Mouse (Mus musculus) ES-E14 (cell line): Measurements from ENCODE around the gene Phyhd1. TPM values are rescaled to one million over a fixed set of nuclear protein-coding genes. Genes with fewer than 3 reads are reported as not detected.
A peak's percentile ranks its signal among the peaks of the same experiment; 100 is the strongest.

Source experiments
- DNase-seq: peaks from one replicate; pipeline ENCODE4 v3.0.0-alpha.2; 2013; ENCODE audit warnings: low read depth, low spot score
- H3K27ac ChIP-seq: 2 replicates; pipeline ENCODE4 v1.5.1; 2012; ENCODE audit warnings: low read depth, mild to moderate bottlenecking, low read length, moderate library complexity, mixed read lengths; ENCODE audit not compliant: poor library complexity, insufficient read depth, severe bottlenecking
- H3K36me3 ChIP-seq: 2 replicates; pipeline ENCODE4 v1.6.1; 2012; ENCODE audit warnings: mild to moderate bottlenecking, low read length, moderate library complexity, mixed read lengths; ENCODE audit not compliant: control insufficient read depth, poor library complexity, insufficient read depth, severe bottlenecking
- H3K4me1 ChIP-seq, 2 experiments: fragments of 150-350 bp in 1 of 2; sonication (generic) in 1 of 2; 2 replicates each; pipeline ENCODE4 v1.6.1; 2012; ENCODE audit warnings: low read length in 2 of 2, mild to moderate bottlenecking in 1 of 2, mixed read lengths in 1 of 2; ENCODE audit not compliant: control insufficient read depth in 2 of 2, insufficient read depth in 2 of 2, poor library complexity in 1 of 2
- H3K4me3 ChIP-seq, 2 experiments: fragments of 150-350 bp in 1 of 2; sonication (generic) in 1 of 2; 2 replicates each; pipeline ENCODE4 v1.5.1; 2012; ENCODE audit warnings: low read length in 2 of 2, low read depth in 1 of 2, mild to moderate bottlenecking in 1 of 2, mixed read lengths in 1 of 2; ENCODE audit not compliant: insufficient read depth in 1 of 2, poor library complexity in 1 of 2, severe bottlenecking in 1 of 2
- H3K9ac ChIP-seq: 2 replicates; pipeline ENCODE4 v1.6.1; 2012; ENCODE audit warnings: low read depth, mild to moderate bottlenecking, low read length, mixed read lengths; ENCODE audit not compliant: poor library complexity, insufficient read depth, severe bottlenecking
- H3K9me3 ChIP-seq: fragments of 150-350 bp; sonication (generic); 2 replicates; pipeline ENCODE4 v1.6.1; 2012; ENCODE audit warnings: low read depth, mild to moderate bottlenecking, low read length; ENCODE audit not compliant: control insufficient read depth, insufficient read depth
- CHD2 ChIP-seq: IDR thresholded peaks from 2 replicates; pipeline ENCODE4 v1.6.1; 2014; ENCODE audit warnings: mild to moderate bottlenecking, low read depth, low read length, inconsistent platforms
- HCFC1 ChIP-seq: IDR thresholded peaks from 2 replicates; pipeline ENCODE4 v1.6.1; 2012; ENCODE audit warnings: low read length, inconsistent platforms, borderline replicate concordance; ENCODE audit not compliant: insufficient read depth
- MAFK ChIP-seq: IDR thresholded peaks from 2 replicates; pipeline ENCODE4 v1.6.1; 2014; ENCODE audit warnings: mild to moderate bottlenecking, low read depth, low read length, inconsistent platforms; ENCODE audit not compliant: insufficient read depth
- ZC3H11A ChIP-seq: IDR thresholded peaks from 2 replicates; pipeline ENCODE4 v1.6.1; 2012; ENCODE audit warnings: low read depth, mild to moderate bottlenecking, inconsistent platforms, low read length, borderline replicate concordance
- ZNF384 ChIP-seq: IDR thresholded peaks from 2 replicates; pipeline ENCODE4 v1.6.1; 2012; ENCODE audit warnings: low read depth, low read length, inconsistent platforms
- in situ Hi-C, 2 experiments: fragments of 600-800 bp; cut with MboI; formaldehyde crosslinking; loops; one replicate each; pipeline ENCODE4 v1.15.1; 2025; ENCODE audit warnings: low sequenced_read_pairs in 2 of 2, inconsistent platforms in 1 of 2; ENCODE audit not compliant: unreplicated experiment in 2 of 2
- total RNA-seq: library from RNA; depleted of rRNA; stranded (reverse); fragments of 300-350 nt; gene quantifications from 2 replicates; pipeline ENCODE4 v1.2.3, GENCODE M21; 2012

The Phyhd1 gene
- total RNA-seq, 1 experiment = 2.7 TPM

DNA sequence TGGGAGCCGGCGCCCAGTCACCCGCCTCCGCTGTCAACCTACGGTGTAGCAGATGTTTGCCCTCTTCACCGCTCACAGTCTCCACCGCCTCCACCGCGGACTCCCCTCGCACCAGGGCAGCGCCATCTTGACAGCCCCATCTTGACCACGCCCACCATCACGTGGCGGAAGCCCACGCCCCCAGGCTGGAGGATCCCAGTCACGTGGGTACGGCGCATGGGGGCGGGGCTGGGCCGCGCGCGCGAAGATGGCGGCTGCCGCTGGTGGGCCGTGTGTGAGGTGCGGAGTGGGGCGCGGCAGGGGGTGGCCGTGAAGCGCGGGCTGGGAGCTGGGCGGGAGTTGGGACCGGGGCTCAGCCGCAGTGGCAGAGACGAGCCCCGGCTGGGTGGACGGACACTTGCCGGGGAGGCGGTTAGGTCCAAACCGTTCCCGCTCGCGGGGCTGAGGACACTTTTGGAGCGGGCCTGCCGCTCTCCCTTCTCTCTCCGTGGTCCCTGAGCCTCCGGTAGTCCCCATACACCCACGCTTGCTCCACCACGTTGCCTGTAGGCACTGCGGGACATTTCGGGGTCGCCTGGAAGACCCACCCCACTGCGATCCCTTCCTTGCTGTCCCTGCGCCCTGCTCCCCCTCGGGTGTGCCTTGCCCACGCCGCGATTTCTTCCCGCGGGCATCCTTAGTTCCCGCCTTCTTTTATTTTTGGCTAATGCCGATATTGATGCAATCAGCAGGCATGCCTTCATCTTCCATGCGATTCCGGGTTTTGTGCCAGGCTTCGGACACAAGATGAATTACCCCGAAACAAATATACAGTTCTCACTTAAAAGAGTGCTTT lies 20.4 kb downstream of the Phyhd1 start, which contains the start of the genes Dolk and Nup188:
Gene Dolk (minus strand): TSS at position 143 of the 835 bp plus-strand sequence.
Gene Nup188 (plus strand): TSS at position 206 of the 835 bp plus-strand sequence.
- Histone ChIP-seq H3K9me3 (no peaks in the 10 kb centered on the region), H3K27ac (peak within 1 kb of the TSS; percentile 48), H3K4me3 (peak within 1 kb of the TSS; percentile 78 to 81), H3K4me1 (peaks cover 0 to 4% of the 10 kb centered on the region in 2 experiments; a peak in 1 of 4 replicates), H3K36me3 (peaks cover 1% of the 10 kb centered on the region; the same call in 1 of the 2 replicates), H3K9ac (peak within 1 kb of the TSS; percentile 96)
- TF ChIP-seq ZC3H11A = no peak
- peak; percentile 68; the same call in 1 of the 2 replicates for TF ChIP-seq HCFC1
- no peak for TF ChIP-seq MAFK
- in situ Hi-C loops = no loop called here
- peak; percentile 90 for DNase-seq

- Histone ChIP-seq H3K9me3 (no peaks in the 10 kb centered on the region), H3K9ac (peak overlapping the region; percentile 96), H3K4me3 (peak overlapping the region; percentile 78 to 81), H3K4me1 (peaks cover 0 to 6% of the 10 kb centered on the region in 2 experiments; a peak in 1 of 4 replicates), H3K36me3 (peaks cover 2% of the 10 kb centered on the region; the same call in 1 of the 2 replicates), H3K27ac (no peak overlapping the region)
- DNase-seq = no peak
- in situ Hi-C loops = no loop called here
- TF ChIP-seq CHD2 (no peak), MAFK (no peak), ZC3H11A (no peak), HCFC1 (no peak), ZNF384 (no peak)
Measured at GRCm38 (mm10) chr2:30287027-30287373, 21.0 kb downstream of the Phyhd1 start.

DNA sequence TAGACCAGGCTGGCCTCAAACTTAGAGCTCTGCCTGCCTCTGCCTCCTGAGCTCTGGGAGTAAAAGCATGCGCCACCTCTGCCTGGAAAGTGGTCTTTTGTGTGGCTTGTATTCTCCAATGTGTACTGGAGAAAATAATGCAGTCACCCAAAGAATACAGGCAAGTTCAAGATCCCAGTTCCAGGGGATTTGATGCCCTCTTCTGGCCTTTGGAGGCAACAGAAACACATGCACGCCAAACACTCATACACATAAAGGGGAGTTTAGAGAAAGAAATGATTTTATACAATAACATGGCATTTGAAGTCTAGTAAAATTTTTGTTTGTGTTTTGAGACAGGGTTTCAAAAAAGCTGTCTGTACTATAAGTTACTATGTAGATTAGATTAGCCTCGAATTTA lies 33.5 kb downstream of the Phyhd1 start:
- DNase-seq = no peak
- Histone ChIP-seq H3K36me3 (peaks cover 35% of the 10 kb centered on the region), H3K4me3 (no peak overlapping the region), H3K9ac (no peak overlapping the region), H3K4me1 (no peaks in the 10 kb centered on the region), H3K9me3 (no peaks in the 10 kb centered on the region), H3K27ac (no peak overlapping the region)
- TF ChIP-seq ZNF384 (no peak), ZC3H11A (no peak), MAFK (no peak), CHD2 (no peak), HCFC1 (no peak)
- in situ Hi-C loops = no loop called here

DNA sequence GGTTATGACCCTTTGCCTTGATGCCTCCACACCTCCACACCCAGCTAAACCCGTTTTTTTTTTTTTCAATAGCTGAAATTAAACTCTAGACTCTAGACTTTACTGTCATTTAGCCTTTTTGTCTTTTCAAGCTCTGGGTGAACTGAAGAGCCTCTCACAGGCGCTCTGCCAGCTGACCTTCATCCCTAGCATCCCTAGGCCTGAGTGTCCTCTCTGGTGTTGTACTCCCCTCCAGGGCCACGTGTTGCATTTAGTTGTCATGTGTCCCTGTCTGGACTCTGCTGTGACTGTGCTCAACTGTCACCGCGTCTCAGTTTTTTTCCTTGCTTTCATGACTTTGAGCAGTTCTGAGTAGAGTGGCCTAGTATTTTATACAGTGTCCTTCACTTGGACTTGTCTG lies 34.0 kb downstream of the Phyhd1 start:
- no peak overlapping the region for H3K9ac ChIP-seq
- no peak for DNase-seq
- H3K4me3 ChIP-seq = no peak overlapping the region
- H3K9me3 ChIP-seq = no peaks in the 10 kb centered on the region
- no peaks in the 10 kb centered on the region for H3K4me1 ChIP-seq
- in situ Hi-C loops = loop anchor here in 1 of 2 experiments (25.0 kb wide), 2 partner anchors 388 to 1138 kb away; no protein-coding TSS in a partner anchor
- peaks cover 39% of the 10 kb centered on the region for H3K36me3 ChIP-seq
- H3K27ac ChIP-seq = no peak overlapping the region
- TF ChIP-seq HCFC1 = no peak
- TF ChIP-seq ZNF384 = no peak
- no peak for TF ChIP-seq CHD2
- no peak for TF ChIP-seq MAFK
- no peak for TF ChIP-seq ZC3H11A
